Mouse (Mus musculus) brain, adult 2 months (tissue): ENCODE measurements around the gene Prdm8.

ENCODE experiments used
- DNase-seq: peaks from one replicate; pipeline ENCODE4 v3.0.0; 2011; ENCODE audit warnings: low read depth, low spot score

The Prdm8 gene

GRCm38 (mm10) chr5:98167180-98167824, at the start of gene Prdm8:
TSS of gene Prdm8 (plus strand) at chr5:98167198.
- peak; percentile 92 for DNase-seq

- DNase-seq: no peak
Measured at GRCm38 (mm10) chr5:98127074-98127473, 39.9 kb upstream of the Prdm8 start.

GRCm38 (mm10) chr5:98138545-98139296, 28.3 kb upstream of the Prdm8 start:
- DNase-seq: peak; percentile 62

- no peak for DNase-seq
Measured at GRCm38 (mm10) chr5:98139297-98139660, 27.7 kb upstream of the Prdm8 start.

- no peak for DNase-seq
Measured at GRCm38 (mm10) chr5:98146895-98147294, 20.1 kb upstream of the Prdm8 start.

GRCm38 (mm10) chr5:98166116-98166515, 882 bp upstream of the Prdm8 start:
- DNase-seq: peak; percentile 36

- DNase-seq: peak; percentile 44
Measured at GRCm38 (mm10) chr5:98168356-98169285, 1.6 kb downstream of the Prdm8 start.

- peak; percentile 5 for DNase-seq
Measured at GRCm38 (mm10) chr5:98169376-98170351, 2.7 kb downstream of the Prdm8 start.

- no peak for DNase-seq
Measured at GRCm38 (mm10) chr5:98171651-98172230, 4.7 kb downstream of the Prdm8 start.

GRCm38 (mm10) chr5:98172502-98173181, 5.6 kb downstream of the Prdm8 start:
- DNase-seq: peak; percentile 14

- no peak for DNase-seq
Measured at GRCm38 (mm10) chr5:98173694-98174093, 6.7 kb downstream of the Prdm8 start.

- DNase-seq: no peak
Measured at GRCm38 (mm10) chr5:98179606-98180005, 12.6 kb downstream of the Prdm8 start.

- peak; percentile 89 for DNase-seq
Measured at GRCm38 (mm10) chr5:98180461-98180887, 13.5 kb downstream of the Prdm8 start.

GRCm38 (mm10) chr5:98180888-98181635, 14.1 kb downstream of the Prdm8 start:
- DNase-seq: peak; percentile 70

- no peak for DNase-seq
Measured at GRCm38 (mm10) chr5:98181686-98182602, 14.9 kb downstream of the Prdm8 start.

- no peak for DNase-seq
Measured at GRCm38 (mm10) chr5:98182603-98182920, 15.6 kb downstream of the Prdm8 start.

GRCm38 (mm10) chr5:98183031-98183595, 16.1 kb downstream of the Prdm8 start:
- DNase-seq: no peak
